Mouse (Mus musculus) liver, postnatal 0 days (tissue): ENCODE measurements at regions not wholly inside any gene's neighbourhood (a gene's known extent, or its start where the extent isn't known, plus 50 kb on each side); places are given as distances from the start of the nearest gene placed in this dataset.

Source experiments
- ATAC-seq: fragments of 200-750 bp; cut with Nextera tagmentation; 2 replicates; pipeline ENCODE4 v1.8.0; 2017; ENCODE audit warnings: mild to moderate bottlenecking, moderate library complexity
- DNase-seq: peaks from one replicate; pipeline ENCODE4 v3.0.0-alpha.2; 2016
- H3K27ac ChIP-seq: fragments of 300-500 bp; sonication (generic); 2 replicates; pipeline ENCODE4 v1.5.1; 2014; ENCODE audit warnings: antibody characterized with exemption, moderate library complexity, mild to moderate bottlenecking, low read depth
- H3K27me3 ChIP-seq: fragments of 300-500 bp; sonication (generic); 2 replicates; pipeline ENCODE4 v1.6.1; 2014; ENCODE audit warnings: low read length, control low read depth, mixed read lengths; ENCODE audit not compliant: insufficient read depth
- H3K36me3 ChIP-seq: fragments of 300-500 bp; sonication (generic); replicated peaks from 2 replicates; pipeline ENCODE4 v1.6.1; 2014; ENCODE audit warnings: mild to moderate bottlenecking, control low read depth, low read length, moderate library complexity, mixed read lengths; ENCODE audit not compliant: insufficient read depth
- H3K4me1 ChIP-seq: fragments of 300-500 bp; sonication (generic); 2 replicates; pipeline ENCODE4 v1.6.1; 2014; ENCODE audit warnings: antibody characterized with exemption, mild to moderate bottlenecking, control low read depth; ENCODE audit not compliant: insufficient read depth
- H3K4me2 ChIP-seq: fragments of 300-500 bp; sonication (generic); 2 replicates; pipeline ENCODE4 v1.6.1; 2014; ENCODE audit warnings: low read depth, mild to moderate bottlenecking, low read length, moderate library complexity, mixed read lengths
- H3K4me3 ChIP-seq: fragments of 300-500 bp; sonication (generic); 2 replicates; pipeline ENCODE4 v1.5.1; 2014; ENCODE audit warnings: low read depth, low read length
- H3K9ac ChIP-seq: fragments of 300-500 bp; sonication (generic); replicated peaks from 2 replicates; pipeline ENCODE4 v1.6.1; 2014; ENCODE audit warnings: mild to moderate bottlenecking, moderate library complexity
- H3K9me3 ChIP-seq: fragments of 300-500 bp; sonication (generic); 2 replicates; pipeline ENCODE4 v1.6.1; 2016; ENCODE audit warnings: mild to moderate bottlenecking, control low read depth, low read length, mixed read lengths
- CTCF ChIP-seq: sonication (generic); IDR thresholded peaks from 2 replicates; pipeline ENCODE4 v1.5.1; 2016; ENCODE audit warnings: antibody characterized with exemption, low read depth
- EP300 ChIP-seq: IDR thresholded peaks from 2 replicates; pipeline ENCODE4 v1.6.1; 2016; ENCODE audit warnings: antibody characterized with exemption, low read depth, mild to moderate bottlenecking
- WGBS: fragments of 180-500 bp; shearing (Covaris S2); extraction: QIAGEN DNeasy Blood & Tissue Kit; methylation state at CpG from one replicate; pipeline ENCODE4 v1.1.7; 2014; ENCODE audit not compliant: insufficient replicate concordance; 5-methylcytosine and 5-hydroxymethylcytosine counted together

DNA sequence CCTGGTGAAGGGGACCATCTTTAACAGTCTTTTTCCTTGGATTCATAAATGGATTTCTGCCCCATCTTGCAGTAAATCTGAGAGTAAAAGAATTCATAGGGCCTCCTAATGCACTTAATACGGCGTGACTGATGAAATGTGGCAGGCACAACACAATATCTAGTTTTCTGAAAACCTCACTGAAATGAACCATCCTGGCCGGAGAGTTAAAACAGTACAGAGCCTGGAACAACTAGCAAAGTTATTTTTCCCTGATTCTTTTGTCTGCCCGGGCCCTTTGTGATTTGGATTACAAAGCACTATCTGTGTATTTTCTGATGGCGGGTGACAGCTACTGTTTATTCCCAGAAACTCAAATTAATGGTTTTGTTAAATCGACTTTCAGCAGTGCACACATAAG, 283.8 kb downstream of the Tox3 start:
- H3K9ac ChIP-seq: no peak overlapping the region
- 70% methylated on average over 6 of the region's 6 CpGs for WGBS
- no peaks in the 10 kb centered on the region for H3K4me1 ChIP-seq
- H3K27me3 ChIP-seq: no peaks in the 10 kb centered on the region
- no peak for DNase-seq
- H3K36me3 ChIP-seq: no peaks in the 10 kb centered on the region
- no peak overlapping the region for H3K27ac ChIP-seq
- no peak for TF ChIP-seq CTCF
- no peak for TF ChIP-seq EP300
- no peaks in the 10 kb centered on the region for H3K9me3 ChIP-seq
- no peak overlapping the region for H3K4me2 ChIP-seq
- no peak overlapping the region for H3K4me3 ChIP-seq
- ATAC-seq: no peak

DNA sequence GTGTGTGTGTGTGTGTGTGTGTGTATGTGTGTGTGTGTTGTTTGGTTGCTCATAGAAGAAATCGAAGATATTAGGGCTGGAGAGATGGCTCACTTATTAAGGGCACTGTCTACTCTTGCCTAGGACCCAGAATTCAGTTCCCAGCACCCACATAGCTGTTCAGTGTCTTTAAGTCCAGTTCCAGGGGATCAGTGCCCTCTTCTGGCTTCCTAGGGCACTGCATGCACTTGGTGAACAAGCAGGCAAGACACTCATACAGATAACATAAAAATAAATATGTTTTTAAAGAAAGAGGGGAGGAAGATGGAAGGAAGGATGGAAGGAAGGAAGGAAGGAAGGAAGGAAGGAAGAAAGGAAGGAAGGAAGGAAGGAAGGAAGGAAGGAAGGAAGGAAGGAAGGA, 284.9 kb downstream of the Tox3 start:
- no peak for TF ChIP-seq EP300
- TF ChIP-seq CTCF: no peak
- no peak overlapping the region for H3K4me3 ChIP-seq

GRCm38 (mm10) chr8:90058631-90059166, 289.4 kb downstream of the Tox3 start:
- no peak overlapping the region for H3K9ac ChIP-seq
- no peak overlapping the region for H3K4me3 ChIP-seq
- TF ChIP-seq CTCF (no peak), EP300 (no peak)
- ATAC-seq (no peak), DNase-seq (no peak)
- no peaks in the 10 kb centered on the region for H3K27me3 ChIP-seq
- no peaks in the 10 kb centered on the region for H3K4me1 ChIP-seq
- no peaks in the 10 kb centered on the region for H3K36me3 ChIP-seq
- no peak overlapping the region for H3K4me2 ChIP-seq
- H3K27ac ChIP-seq: no peak overlapping the region
- H3K9me3 ChIP-seq: no peaks in the 10 kb centered on the region
- 80% methylated on average over 9 of the region's 9 CpGs for WGBS

More for the DNA sequence above, 284.9 kb downstream of the Tox3 start:
- no peaks in the 10 kb centered on the region for H3K36me3 ChIP-seq
- WGBS: 65% methylated on average over 1 of the region's 1 CpGs
- H3K27ac ChIP-seq: no peak overlapping the region
- no peak overlapping the region for H3K4me2 ChIP-seq
- H3K9me3 ChIP-seq: no peaks in the 10 kb centered on the region
- DNase-seq (no peak), ATAC-seq (no peak)
- H3K9ac ChIP-seq: no peak overlapping the region
- H3K27me3 ChIP-seq: no peaks in the 10 kb centered on the region
- H3K4me1 ChIP-seq: no peaks in the 10 kb centered on the region

- no peaks in the 10 kb centered on the region for H3K27me3 ChIP-seq
- no peak overlapping the region for H3K9ac ChIP-seq
- H3K4me1 ChIP-seq: no peaks in the 10 kb centered on the region
- no peaks in the 10 kb centered on the region for H3K36me3 ChIP-seq
- TF ChIP-seq EP300: no peak
- no peak for TF ChIP-seq CTCF
- DNase-seq: no peak
- no peak overlapping the region for H3K4me3 ChIP-seq
- no peak overlapping the region for H3K27ac ChIP-seq
- no peak overlapping the region for H3K4me2 ChIP-seq
- no peaks in the 10 kb centered on the region for H3K9me3 ChIP-seq
- WGBS: 74% methylated on average over 1 of the region's 1 CpGs
- no peak for ATAC-seq
Measured at GRCm38 (mm10) chr8:90056331-90056730, 291.8 kb downstream of the Tox3 start.

GRCm38 (mm10) chr8:90046779-90047178, 301.4 kb downstream of the Tox3 start:
- Histone ChIP-seq H3K27ac (no peak overlapping the region), H3K36me3 (no peaks in the 10 kb centered on the region), H3K27me3 (no peaks in the 10 kb centered on the region), H3K9me3 (no peaks in the 10 kb centered on the region), H3K4me2 (no peak overlapping the region), H3K4me3 (no peak overlapping the region), H3K4me1 (no peaks in the 10 kb centered on the region), H3K9ac (no peak overlapping the region)
- TF ChIP-seq CTCF (no peak), EP300 (no peak)
- DNase-seq (no peak), ATAC-seq (no peak)
- 74% methylated on average over 9 of the region's 9 CpGs for WGBS

- H3K9ac ChIP-seq: no peak overlapping the region
- no peaks in the 10 kb centered on the region for H3K27me3 ChIP-seq
- no peaks in the 10 kb centered on the region for H3K9me3 ChIP-seq
- DNase-seq (no peak), ATAC-seq (no peak)
- no peak for TF ChIP-seq EP300
- TF ChIP-seq CTCF: no peak
- no peaks in the 10 kb centered on the region for H3K4me1 ChIP-seq
- H3K4me3 ChIP-seq: no peak overlapping the region
- H3K27ac ChIP-seq: no peak overlapping the region
- 61% methylated on average over 3 of the region's 3 CpGs for WGBS
- H3K4me2 ChIP-seq: no peak overlapping the region
- no peaks in the 10 kb centered on the region for H3K36me3 ChIP-seq
Measured at GRCm38 (mm10) chr8:90036436-90036835, 311.7 kb downstream of the Tox3 start.

DNA sequence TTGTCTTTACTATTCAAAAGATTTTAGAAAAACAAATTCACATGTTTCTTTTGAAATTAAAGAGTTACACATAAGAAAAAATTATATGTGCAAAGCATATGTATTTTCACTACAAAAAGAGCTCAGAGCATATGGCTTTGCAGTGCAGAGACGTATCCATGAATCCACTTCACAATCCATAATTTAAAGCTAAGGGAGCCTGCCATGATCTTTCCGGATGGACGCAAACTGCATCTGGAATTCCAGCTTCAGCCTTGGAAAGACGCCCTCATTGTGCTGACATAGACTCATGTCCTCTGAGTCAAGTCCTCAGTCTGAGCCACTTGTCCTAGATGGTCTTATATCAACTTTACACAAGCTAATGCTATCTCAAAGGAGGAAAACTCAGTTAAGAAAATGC, 315.6 kb downstream of the Tox3 start:
- no peaks in the 10 kb centered on the region for H3K9me3 ChIP-seq
- TF ChIP-seq EP300 (no peak), CTCF (no peak)
- H3K36me3 ChIP-seq: no peaks in the 10 kb centered on the region
- no peak overlapping the region for H3K4me2 ChIP-seq
- DNase-seq: no peak
- no peaks in the 10 kb centered on the region for H3K4me1 ChIP-seq
- no peaks in the 10 kb centered on the region for H3K27me3 ChIP-seq
- WGBS: 80% methylated on average over 4 of the region's 4 CpGs
- ATAC-seq: no peak
- H3K9ac ChIP-seq: no peak overlapping the region
- H3K27ac ChIP-seq: no peak overlapping the region
- H3K4me3 ChIP-seq: no peak overlapping the region
